Mouse (Mus musculus) adrenal gland, adult 18-20 months (tissue): ENCODE results near the gene Zbtb20. TPM values are rescaled to one million over a fixed set of nuclear protein-coding genes. Genes with fewer than 3 reads are reported as not detected.
A peak's percentile ranks its signal among the peaks of the same experiment; 100 is the strongest.

Source experiments
- DNase-seq, 2 experiments: peaks; one replicate each; pipeline ENCODE4 v3.0.0; 2021 to 2022; ENCODE audit warnings: low spot score in 2 of 2
- total RNA-seq, 2 experiments: library from RNA; stranded (reverse); gene quantifications; 1 replicate in 1 of 2; 2 replicates in 1 of 2; pipeline ENCODE4 v1.2.3; 2021

Gene Zbtb20
- total RNA-seq, 2 experiments from 2014 or later = 101 to 109 TPM

GRCm38 (mm10) chr16:43190390-43190789 lies 314.7 kb downstream of the Zbtb20 start:
- no peak for DNase-seq

- DNase-seq = no peak
These were observed 315.6 kb downstream of the Zbtb20 start for GRCm38 (mm10) chr16:43191060-43191850.

GRCm38 (mm10) chr16:43193631-43194239 lies 318.1 kb downstream of the Zbtb20 start:
- no peak for DNase-seq

- DNase-seq = no peak
These were observed 341.8 kb downstream of the Zbtb20 start for GRCm38 (mm10) chr16:43217336-43218006.

- no peak for DNase-seq
These were observed 343.7 kb downstream of the Zbtb20 start for GRCm38 (mm10) chr16:43219367-43219766.

- DNase-seq = peak in 1 of 2 experiments; percentile 26
These were observed 345.6 kb downstream of the Zbtb20 start for GRCm38 (mm10) chr16:43221313-43221712.

- DNase-seq = no peak
These were observed 354.6 kb downstream of the Zbtb20 start for GRCm38 (mm10) chr16:43230253-43230652.

- no peak for DNase-seq
These were observed 358.6 kb downstream of the Zbtb20 start for GRCm38 (mm10) chr16:43234249-43234648.

GRCm38 (mm10) chr16:43235317-43235716 lies 359.6 kb downstream of the Zbtb20 start:
- no peak for DNase-seq

GRCm38 (mm10) chr16:43235721-43236159 lies 360.1 kb downstream of the Zbtb20 start:
- no peak for DNase-seq

- no peak for DNase-seq
These were observed 361.9 kb downstream of the Zbtb20 start for GRCm38 (mm10) chr16:43237551-43237950.

GRCm38 (mm10) chr16:43247026-43247425 lies 371.3 kb downstream of the Zbtb20 start:
- DNase-seq = no peak

- no peak for DNase-seq
These were observed 377.4 kb downstream of the Zbtb20 start for GRCm38 (mm10) chr16:43253077-43253476.

- no peak for DNase-seq
These were observed 378.1 kb downstream of the Zbtb20 start for GRCm38 (mm10) chr16:43253746-43254145.

- no peak for DNase-seq
These were observed 380.7 kb downstream of the Zbtb20 start for GRCm38 (mm10) chr16:43256191-43256899.

GRCm38 (mm10) chr16:43256900-43257281 lies 381.2 kb downstream of the Zbtb20 start:
- no peak for DNase-seq

GRCm38 (mm10) chr16:43259466-43259865 lies 383.8 kb downstream of the Zbtb20 start:
- DNase-seq = no peak

GRCm38 (mm10) chr16:43260862-43261261 lies 385.2 kb downstream of the Zbtb20 start:
- DNase-seq = no peak

- no peak for DNase-seq
These were observed 398.4 kb downstream of the Zbtb20 start for GRCm38 (mm10) chr16:43274057-43274595.

- no peak for DNase-seq
These were observed 401.1 kb downstream of the Zbtb20 start for GRCm38 (mm10) chr16:43276764-43277163.

- no peak for DNase-seq
These were observed 410.6 kb downstream of the Zbtb20 start for GRCm38 (mm10) chr16:43286319-43286718.
